Mouse (Mus musculus) urinary bladder, adult 18-20 months (tissue): ENCODE measurements around the gene Inafm2.

ENCODE experiments used
- DNase-seq, 2 experiments: peaks; one replicate each; pipeline ENCODE4 v3.0.0; 2022; ENCODE audit warnings: low spot score in 2 of 2, mixed read lengths in 2 of 2

The Inafm2 gene

DNA sequence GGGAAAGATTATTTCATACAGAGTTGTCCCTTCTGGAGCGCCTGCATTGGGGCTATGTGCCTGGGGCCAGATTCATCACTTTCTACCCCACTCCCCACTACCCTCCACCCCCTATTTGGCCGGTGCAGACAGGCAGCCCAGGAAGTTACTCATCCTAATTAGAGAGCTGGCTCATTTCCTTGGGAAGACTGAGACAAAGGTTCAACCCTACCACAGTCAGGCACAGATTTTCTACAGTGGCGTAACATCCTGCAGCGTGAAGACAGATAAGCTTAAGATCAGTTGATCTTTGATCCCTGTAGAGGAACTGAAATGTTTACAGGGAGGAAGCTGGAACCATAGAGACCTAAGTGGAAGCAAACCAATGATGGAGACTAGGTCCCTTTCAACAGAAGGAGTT, 36.7 kb downstream of the Inafm2 start:
- no peak for DNase-seq

DNA sequence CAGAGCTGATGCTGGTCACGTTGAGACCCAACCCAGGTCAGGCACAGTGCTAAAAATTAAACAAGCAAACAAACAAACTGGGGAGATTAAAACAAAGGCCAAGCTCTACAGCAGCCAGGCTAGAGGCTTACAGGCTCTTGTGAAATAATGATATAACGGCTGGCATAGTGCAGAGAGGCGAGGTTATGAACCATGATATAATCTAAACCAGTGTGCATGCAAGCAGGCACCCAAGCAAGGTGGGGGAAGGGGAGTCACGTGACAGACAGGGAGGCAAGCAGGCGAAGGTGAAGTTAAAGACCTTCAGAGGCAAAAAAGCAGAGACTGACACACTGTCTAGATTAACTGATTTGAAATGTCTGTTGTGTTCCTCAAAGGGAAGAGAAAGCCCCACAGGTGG, 37.5 kb downstream of the Inafm2 start:
- DNase-seq: no peak

DNA sequence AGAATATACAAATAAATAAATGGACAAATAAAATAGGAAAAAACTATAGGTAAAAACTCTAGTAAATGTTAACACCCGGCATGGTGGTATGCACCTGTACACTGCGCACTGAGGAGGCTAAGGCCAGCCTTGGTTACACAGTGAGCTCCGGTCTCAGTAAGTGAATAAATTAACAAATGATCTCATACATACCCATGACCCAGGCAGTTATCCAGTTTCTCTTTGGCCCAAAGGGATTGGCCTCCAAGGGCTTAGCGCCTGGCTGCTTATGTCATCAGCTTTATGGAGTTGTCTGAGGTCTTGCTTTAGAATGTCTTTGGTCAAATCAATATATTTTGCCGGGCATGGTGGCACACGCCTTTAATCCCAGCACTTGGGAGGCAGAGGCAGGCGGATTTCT, 38.1 kb downstream of the Inafm2 start:
- no peak for DNase-seq

DNA sequence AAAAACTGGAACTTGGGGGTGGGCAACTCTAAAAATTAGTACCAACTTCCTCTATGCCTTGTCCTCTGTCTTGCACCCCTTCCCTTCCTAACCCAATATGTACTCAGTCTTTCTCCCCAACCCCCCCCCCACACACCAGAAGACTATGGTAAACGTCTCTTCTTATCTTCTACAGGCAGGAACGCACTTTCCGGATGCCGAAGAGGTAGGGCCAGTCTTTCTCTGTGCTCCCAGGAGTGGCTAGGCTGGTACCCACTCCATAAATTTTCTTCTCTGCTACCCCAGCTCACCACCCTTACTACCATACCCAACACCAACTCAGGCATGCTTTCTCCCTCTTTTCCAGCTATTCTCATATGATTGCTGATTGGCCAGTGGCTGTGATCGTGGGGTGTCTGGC, 41.0 kb downstream of the Inafm2 start:
- DNase-seq: no peak

DNA sequence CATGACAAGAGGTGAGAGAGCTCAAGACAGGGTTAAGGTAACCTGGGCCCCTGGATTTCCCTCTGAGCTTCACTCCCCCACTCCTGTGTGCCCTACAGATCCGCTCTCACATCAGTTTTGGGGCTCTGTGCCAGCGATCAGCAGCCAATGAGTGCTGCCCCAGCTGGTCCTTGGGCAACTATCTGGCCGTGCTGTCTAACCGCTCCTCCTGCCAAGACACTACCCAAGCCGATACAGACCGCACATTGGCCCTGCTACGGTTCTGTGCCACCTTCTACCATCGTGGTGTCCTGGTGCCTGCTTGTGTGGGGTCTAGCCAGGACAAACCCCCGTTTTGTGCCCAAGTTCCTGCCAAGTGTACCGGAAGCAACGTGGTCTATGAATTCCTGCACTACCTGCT, 43.9 kb downstream of the Inafm2 start:
- no peak for DNase-seq

DNA sequence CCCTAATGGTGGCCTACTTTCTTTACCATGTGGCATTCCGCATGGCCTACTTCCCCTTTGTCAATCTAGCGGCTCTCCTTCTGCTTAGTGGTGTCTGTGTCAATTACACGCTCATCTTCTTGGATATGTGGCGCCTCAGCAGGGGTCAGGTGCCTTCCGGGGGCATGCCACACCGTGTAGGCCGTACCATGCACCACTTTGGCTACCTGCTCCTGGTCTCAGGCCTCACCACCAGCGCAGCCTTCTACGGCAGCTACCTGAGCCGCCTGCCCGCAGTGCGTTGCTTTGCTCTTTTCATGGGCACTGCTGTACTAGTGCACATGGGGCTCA, 44.6 kb downstream of the Inafm2 start:
- DNase-seq: no peak

DNA sequence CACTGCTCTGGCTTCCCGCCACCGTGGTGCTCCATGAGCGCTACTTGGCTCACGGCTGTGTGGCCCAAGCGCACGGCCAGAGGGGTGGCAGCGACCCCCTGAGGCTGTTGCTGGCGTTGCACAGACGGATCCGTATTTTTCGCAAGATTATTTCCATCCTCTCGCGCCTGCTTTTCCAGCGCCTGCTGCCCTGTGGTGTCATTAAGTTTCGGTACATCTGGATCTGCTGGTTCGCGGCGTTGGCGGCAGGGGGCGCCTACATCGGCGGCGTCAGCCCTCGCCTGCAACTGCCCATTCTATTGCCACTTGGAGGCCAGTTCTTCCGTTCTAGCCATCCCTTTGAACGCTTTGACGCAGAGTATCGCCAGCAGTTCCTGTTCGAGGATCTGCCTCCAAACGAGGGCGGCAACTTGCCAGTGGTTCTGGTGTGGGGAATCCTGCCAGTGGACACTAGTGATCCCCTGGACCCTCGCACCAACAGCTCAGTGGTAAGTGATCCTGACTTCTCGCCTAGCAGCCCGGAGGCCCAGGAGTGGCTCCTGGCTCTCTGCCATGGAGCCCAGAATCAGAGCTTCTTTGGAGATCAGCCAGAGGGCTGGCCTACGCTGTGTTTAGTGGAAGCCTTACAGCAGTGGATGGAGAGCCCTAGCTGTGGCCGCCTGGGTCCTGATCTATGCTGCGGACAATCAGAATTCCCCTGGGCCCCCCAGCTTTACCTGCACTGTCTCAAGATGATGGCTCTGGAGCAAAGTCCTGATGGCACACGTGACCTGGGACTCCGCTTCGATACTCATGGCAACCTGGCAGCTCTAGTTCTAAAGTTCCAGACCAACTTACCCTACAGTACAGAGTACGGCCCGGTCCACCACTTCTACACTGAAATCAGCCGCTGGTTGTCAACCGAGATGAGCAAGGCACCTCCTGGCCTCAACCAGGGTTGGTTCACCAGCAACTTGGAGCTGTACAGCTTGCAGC, 45.3 kb downstream of the Inafm2 start:
- DNase-seq: peak; percentile 30 to 45

DNA sequence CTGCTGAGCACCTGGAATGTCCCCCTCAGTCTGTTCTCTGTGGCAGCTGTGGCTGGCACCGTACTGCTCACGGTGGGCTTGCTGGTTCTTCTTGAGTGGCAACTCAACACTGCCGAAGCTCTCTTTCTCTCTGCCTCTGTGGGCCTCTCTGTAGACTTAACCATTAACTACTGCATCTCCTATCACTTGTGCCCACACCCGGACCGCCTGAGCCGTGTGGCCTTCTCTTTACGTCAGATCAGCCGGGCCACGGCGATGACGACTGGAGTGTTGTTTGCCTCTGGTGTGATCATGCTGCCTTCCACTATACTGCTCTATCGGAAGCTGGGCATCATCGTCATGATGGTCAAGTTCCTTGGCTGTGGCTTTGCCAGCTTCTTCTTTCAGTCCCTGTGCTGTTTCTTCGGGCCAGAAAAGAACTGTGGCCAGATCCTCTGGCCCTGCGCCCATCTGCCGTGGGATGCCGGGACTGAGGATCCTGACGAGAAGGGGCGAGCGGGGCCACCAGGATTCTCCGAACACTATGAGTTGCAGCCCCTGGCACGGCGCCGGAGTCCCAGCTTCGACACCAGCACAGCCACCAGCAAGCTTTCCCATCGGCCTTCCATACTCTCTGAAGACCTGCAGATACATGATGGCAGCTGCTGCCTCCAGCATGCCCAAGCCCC, 46.2 kb downstream of the Inafm2 start:
- no peak for DNase-seq

DNA sequence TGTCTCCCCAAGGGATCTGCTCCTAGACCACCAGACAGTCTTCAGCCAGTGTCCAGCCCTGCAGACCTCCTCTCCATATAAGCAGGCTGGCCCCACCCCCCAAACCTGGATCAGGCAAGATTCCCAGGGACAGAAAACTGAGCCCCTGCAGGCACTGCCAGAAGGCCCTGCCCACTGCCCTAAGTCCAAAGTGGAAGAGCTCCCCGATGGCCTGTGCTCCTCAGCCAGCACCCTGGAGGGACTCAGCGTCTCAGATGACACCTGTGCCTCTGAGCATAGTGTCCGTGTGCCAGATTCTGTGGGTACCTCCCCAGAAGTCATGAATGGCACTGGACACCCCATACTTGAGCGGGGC, 46.7 kb downstream of the Inafm2 start:
- no peak for DNase-seq

DNA sequence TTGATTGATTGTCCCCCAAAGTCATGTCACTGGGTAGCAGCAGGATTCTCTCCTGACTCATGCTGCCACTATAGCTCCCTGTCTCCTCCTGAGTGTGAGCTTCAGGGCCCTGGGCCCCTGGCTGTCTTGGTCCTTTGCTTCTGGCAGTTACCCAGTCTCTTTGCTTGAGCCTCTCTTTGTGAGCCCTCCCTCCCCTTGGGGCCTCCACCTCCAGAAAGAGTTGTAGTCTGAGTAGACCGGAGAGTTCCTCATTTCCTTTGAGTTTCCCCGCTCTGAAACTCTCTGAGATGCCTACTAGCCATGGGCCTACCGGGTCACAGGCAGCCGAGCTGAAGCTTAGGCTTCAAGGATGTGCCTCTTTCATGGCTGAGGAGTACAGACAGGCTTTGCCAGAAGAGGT, 48.1 kb downstream of the Inafm2 start:
- no peak for DNase-seq
